Mouse (Mus musculus): ENCODE measurements around the gene Snrk.

DNA sequence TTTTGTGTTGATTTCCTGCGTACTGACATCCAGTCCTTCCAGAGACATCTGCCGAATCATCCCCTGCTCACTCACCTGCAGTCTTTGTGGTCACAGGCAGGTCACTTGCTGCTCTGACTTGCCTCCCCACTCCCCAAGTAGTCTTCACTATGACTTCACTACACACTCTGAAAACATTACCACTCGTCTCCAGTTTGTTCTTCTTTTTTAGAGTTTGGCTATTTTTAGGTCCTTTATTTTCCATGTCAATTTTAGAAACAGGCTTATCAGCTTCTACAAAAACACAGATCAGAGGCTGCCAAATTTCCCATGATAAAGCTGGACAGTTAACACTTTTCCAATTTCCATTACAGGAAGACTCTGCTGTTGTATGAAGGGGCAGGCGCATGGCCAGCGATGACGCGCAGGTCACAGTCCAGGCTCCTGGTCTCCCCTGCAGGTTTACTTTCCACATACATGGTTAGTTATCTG lies 70.4 kb downstream of the Snrk start:
- TF ChIP-seq CTCF (IDR thresholded peaks at IDR 0.05) (no peak), EP300 (IDR thresholded peaks at IDR 0.05) (no peak)
